Mouse (Mus musculus) embryonic facial prominence, embryonic 10.5 days (tissue): ENCODE measurements around the gene Ttll12. TPM values are rescaled to one million over a fixed set of nuclear protein-coding genes. Genes with fewer than 3 reads are reported as not detected.
A peak's percentile ranks its signal among the peaks of the same experiment; 100 is the strongest.

Source experiments
- DNase-seq: peaks from one replicate; pipeline ENCODE4 v3.0.0-alpha.2; 2017; ENCODE audit warnings: low spot score
- H3K27ac ChIP-seq: fragments of 300-500 bp; sonication (generic); replicated peaks from 2 replicates; pipeline ENCODE4 v1.5.1; 2016; ENCODE audit warnings: mild to moderate bottlenecking
- H3K27me3 ChIP-seq: fragments of 300-500 bp; sonication (generic); replicated peaks from 2 replicates; pipeline ENCODE4 v1.6.1; 2016; ENCODE audit warnings: low read depth, mild to moderate bottlenecking; ENCODE audit not compliant: poor library complexity, severe bottlenecking
- H3K36me3 ChIP-seq: fragments of 300-500 bp; sonication (generic); replicated peaks from 2 replicates; pipeline ENCODE4 v1.6.1; 2016; ENCODE audit warnings: mild to moderate bottlenecking, moderate library complexity
- H3K4me1 ChIP-seq: fragments of 300-500 bp; sonication (generic); 2 replicates; pipeline ENCODE4 v1.6.1; 2016
- H3K4me3 ChIP-seq: fragments of 300-500 bp; sonication (generic); 2 replicates; pipeline ENCODE4 v1.5.1; 2016; ENCODE audit warnings: mild to moderate bottlenecking, moderate library complexity
- H3K9me3 ChIP-seq: fragments of 300-500 bp; sonication (generic); 2 replicates; pipeline ENCODE4 v1.6.1; 2016; ENCODE audit warnings: mild to moderate bottlenecking
- WGBS: fragments of 180-500 bp; shearing (Covaris S2); methylation state at CpG from one replicate; pipeline ENCODE4 v1.1.7; 2016; 5-methylcytosine and 5-hydroxymethylcytosine counted together
- polyA plus RNA-seq: library from polyadenylated mRNA; unstranded; fragments of >200 nt; fragmentation: Nextera tagmentation; extraction: Ambion mirVana; gene quantifications from 2 replicates; pipeline ENCODE4 v1.2.1, GENCODE M21; 2016

The Ttll12 gene
- polyA plus RNA-seq, 1 experiment from 2014 or later, result 62.8 TPM

DNA sequence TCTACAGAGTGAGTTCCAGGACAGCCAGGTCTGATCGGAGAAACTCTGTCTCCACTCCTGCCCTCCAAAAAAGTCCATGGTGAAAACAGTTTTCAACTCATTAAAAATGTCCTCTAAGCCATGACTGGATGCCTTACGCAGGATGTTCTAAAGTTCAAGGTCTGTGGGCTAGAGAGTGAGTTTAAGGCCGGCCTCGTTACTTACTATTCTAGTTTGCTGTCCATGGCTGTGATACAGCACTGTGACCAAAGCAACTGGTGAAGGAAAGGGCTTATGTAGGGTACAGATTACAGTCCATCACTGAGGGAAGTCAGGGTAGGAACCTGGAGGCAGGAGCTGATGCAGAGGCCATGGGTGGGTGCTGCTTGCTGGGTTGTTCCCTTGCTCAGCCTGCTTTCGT lies 26.4 kb downstream of the Ttll12 start:
- WGBS, result 94% methylated on average over 5 of the region's 5 CpGs
- Histone ChIP-seq H3K9me3 (no peaks in the 10 kb centered on the region), H3K4me1 (peaks cover 11% of the 10 kb centered on the region), H3K36me3 (peaks cover under 1% of the 10 kb centered on the region; the same call in 1 of the 2 replicates), H3K27me3 (peaks cover 15% of the 10 kb centered on the region; the same call in 1 of the 2 replicates), H3K4me3 (no peak overlapping the region), H3K27ac (no peak overlapping the region)
- no peak for DNase-seq

GRCm38 (mm10) chr15:83567728-83568127 lies 27.2 kb downstream of the Ttll12 start:
- 90% methylated on average over 3 of the region's 3 CpGs for WGBS

DNA sequence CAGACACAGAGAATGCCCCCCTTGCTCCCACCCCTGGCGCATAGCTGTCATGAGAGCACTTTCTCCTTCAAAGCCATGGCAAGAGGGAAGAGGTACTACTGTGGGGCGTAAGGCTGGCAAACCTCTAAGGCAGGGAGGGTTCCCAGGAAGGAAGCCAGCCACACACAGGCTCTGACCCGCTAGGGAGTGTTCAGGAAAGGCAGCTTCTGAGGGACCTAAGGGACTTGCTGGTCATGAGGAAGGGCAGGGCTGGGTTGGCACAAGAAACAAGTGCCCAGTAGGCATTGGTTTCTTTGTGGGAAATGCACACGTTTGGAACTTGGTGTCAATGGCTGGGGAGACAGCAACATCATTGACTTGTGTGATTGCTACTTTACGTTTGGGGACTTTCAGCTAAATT lies 29.0 kb downstream of the Ttll12 start:
- no peak for DNase-seq
- Histone ChIP-seq H3K4me1 (peaks cover 22% of the 10 kb centered on the region), H3K27me3 (peaks cover 33% of the 10 kb centered on the region), H3K4me3 (no peak overlapping the region), H3K9me3 (no peaks in the 10 kb centered on the region), H3K27ac (no peak overlapping the region), H3K36me3 (no peaks in the 10 kb centered on the region)
- 74% methylated on average over 5 of the region's 5 CpGs for WGBS

More at GRCm38 (mm10) chr15:83567728-83568127, 27.2 kb downstream of the Ttll12 start:
- Histone ChIP-seq H3K36me3 (no peaks in the 10 kb centered on the region), H3K9me3 (no peaks in the 10 kb centered on the region), H3K4me1 (peaks cover 19% of the 10 kb centered on the region), H3K27me3 (peaks cover 23% of the 10 kb centered on the region), H3K27ac (no peak overlapping the region), H3K4me3 (no peak overlapping the region)
- no peak for DNase-seq

DNA sequence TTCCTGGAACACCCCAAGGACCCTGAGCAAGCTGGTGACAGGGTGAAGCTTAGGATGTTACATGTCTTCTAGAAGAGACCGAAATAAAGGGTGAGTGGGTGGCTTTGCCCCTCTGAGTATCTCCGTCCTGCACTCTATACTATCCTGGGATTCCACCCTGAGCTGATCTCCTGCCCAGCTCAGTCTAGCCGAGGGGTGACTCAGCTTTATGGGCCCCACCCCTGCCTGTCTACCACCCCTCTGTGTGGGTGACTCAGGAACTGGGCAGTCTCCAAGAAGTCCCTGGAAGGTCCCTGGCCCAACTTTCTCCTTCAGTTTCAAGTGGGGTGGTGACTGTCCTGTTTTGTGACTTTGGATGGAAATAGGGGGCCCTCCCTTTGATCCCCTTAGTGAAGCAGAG lies 29.5 kb downstream of the Ttll12 start:
- no peaks in the 10 kb centered on the region for H3K36me3 ChIP-seq
- no peak overlapping the region for H3K4me3 ChIP-seq
- H3K4me1 ChIP-seq, result peaks cover 22% of the 10 kb centered on the region
- DNase-seq, result no peak
- H3K9me3 ChIP-seq, result no peaks in the 10 kb centered on the region
- no peak overlapping the region for H3K27ac ChIP-seq
- H3K27me3 ChIP-seq, result peaks cover 33% of the 10 kb centered on the region
- 89% methylated on average over 3 of the region's 3 CpGs for WGBS

- peak; percentile 64 for DNase-seq
- Histone ChIP-seq H3K9me3 (no peaks in the 10 kb centered on the region), H3K27me3 (peaks cover 33% of the 10 kb centered on the region), H3K27ac (peak overlapping the region; percentile 78), H3K36me3 (no peaks in the 10 kb centered on the region), H3K4me3 (peak overlapping the region; percentile 62), H3K4me1 (peaks cover 22% of the 10 kb centered on the region)
- 3% methylated on average over 27 of the region's 27 CpGs for WGBS
These were observed 30.9 kb downstream of the Ttll12 start for GRCm38 (mm10) chr15:83563857-83564651.

DNA sequence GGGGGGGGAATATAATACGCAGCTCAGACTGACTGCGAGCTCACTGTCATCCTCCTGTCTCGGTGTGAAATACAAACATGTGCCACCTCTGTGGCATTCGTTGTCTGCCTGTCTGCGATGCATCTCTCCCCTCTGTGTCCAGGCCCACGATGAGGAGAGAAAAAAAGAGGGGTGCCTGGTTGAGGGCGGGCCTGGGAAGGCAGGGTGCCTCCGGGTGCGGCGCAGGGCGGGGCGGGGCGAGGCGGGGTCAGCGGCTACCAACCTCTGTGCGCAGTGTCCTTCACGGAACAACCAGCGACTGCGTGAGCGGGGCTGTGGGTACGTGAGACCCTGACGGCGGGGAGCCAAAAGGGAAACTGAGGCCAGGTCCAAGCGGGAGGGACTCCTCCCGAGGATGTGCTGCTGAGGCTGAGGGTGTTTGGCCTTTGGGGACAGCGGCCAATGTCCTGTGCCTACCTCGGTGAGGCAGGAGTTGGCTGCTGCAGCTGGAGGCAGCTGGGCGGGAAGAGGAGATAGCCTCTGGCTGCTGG lies 31.6 kb downstream of the Ttll12 start, which contains the start of the genes Tspo and Mcat:
Gene Tspo, plus strand, starts transcription at position 266 of the 530 bp plus-strand sequence.
Gene Mcat, minus strand, starts transcription at position 461 of the 530 bp plus-strand sequence.
- 1% methylated on average over 28 of the region's 28 CpGs for WGBS
- Histone ChIP-seq H3K4me3 (peak within 1 kb of the TSS; percentile 62), H3K9me3 (no peaks in the 10 kb centered on the region), H3K4me1 (peaks cover 22% of the 10 kb centered on the region), H3K27ac (peak within 1 kb of the TSS; percentile 78), H3K36me3 (no peaks in the 10 kb centered on the region), H3K27me3 (peaks cover 33% of the 10 kb centered on the region)
- no peak for DNase-seq

DNA sequence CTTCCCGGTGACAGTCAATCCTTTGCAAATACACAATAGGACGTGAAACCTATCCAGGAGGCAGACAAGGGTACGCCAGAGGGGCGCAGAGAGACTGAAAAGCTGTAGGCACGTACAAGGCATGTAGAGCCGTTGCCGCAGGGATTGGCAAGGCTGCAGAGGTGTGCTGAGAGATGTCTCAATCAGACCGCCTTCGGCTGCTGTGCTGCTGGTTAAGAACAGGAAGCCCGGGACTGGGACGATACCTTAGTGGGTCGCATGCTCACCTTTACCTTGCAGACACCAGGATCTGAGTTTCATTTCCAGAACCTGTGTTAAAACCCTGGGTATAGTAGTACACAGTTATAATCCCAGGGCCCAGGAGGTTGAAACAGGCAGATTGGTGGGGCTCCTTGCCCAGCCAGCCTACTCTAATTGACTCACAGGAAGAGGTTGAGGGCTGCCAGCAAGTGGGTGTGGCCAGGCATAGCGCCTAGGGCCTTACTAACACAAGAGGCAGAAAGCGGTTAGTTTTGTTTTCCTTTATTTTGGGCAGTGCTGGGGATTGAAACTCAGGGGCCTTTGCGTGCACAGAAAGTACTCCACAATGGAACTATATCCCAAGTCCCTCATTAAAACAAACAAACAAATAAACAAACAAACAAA lies 32.2 kb downstream of the Ttll12 start:
- Histone ChIP-seq H3K4me1 (peaks cover 22% of the 10 kb centered on the region), H3K9me3 (no peaks in the 10 kb centered on the region), H3K27me3 (peaks cover 33% of the 10 kb centered on the region), H3K36me3 (no peaks in the 10 kb centered on the region), H3K27ac (no peak overlapping the region; the same call in 1 of the 2 replicates), H3K4me3 (peak overlapping the region; percentile 62)
- peak; percentile 59 for DNase-seq
- 32% methylated on average over 15 of the region's 15 CpGs for WGBS

DNA sequence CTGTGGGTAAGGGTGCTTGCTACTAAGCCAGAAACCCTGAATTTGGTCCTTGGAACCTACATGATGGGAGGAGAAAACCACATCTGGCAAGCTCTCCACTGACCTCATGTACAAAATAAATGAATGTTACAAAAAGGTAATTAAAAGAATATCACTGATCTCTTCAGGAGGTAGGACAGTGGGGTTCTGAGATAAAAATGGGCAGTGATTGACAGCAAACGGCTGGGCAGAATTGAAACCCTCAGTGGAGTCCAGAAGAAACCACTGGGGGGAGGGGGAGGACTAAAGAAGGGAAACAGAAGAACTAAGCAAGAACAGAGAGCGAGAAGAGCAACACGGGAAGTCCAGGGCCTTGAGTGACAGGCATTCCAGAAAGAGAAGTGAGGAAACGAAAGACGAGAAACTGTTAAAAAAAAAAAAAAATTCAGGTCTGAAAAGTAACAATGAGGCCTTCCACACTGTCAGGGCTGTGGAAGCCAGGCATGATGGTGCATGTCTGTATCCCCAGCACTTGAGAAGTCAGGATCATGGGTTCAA lies 33.9 kb downstream of the Ttll12 start:
- no peaks in the 10 kb centered on the region for H3K36me3 ChIP-seq
- 60% methylated on average over 5 of the region's 5 CpGs for WGBS

GRCm38 (mm10) chr15:83555161-83555974 lies 39.6 kb downstream of the Ttll12 start:
- no peaks in the 10 kb centered on the region for H3K9me3 ChIP-seq
- under 1% methylated on average over 74 of the region's 74 CpGs for WGBS
- H3K27ac ChIP-seq, result peak overlapping the region; percentile 94

More for the DNA sequence above, 33.9 kb downstream of the Ttll12 start:
- Histone ChIP-seq H3K4me3 (no peak overlapping the region), H3K4me1 (peaks cover 23% of the 10 kb centered on the region), H3K9me3 (no peaks in the 10 kb centered on the region), H3K27ac (no peak overlapping the region), H3K27me3 (peaks cover 29% of the 10 kb centered on the region)
- no peak for DNase-seq

GRCm38 (mm10) chr15:83553831-83554230 lies 41.1 kb downstream of the Ttll12 start:
- Histone ChIP-seq H3K27ac (no peak overlapping the region), H3K36me3 (peaks cover 48% of the 10 kb centered on the region), H3K4me3 (no peak overlapping the region), H3K4me1 (peaks cover 14% of the 10 kb centered on the region), H3K9me3 (no peaks in the 10 kb centered on the region), H3K27me3 (no peaks in the 10 kb centered on the region)
- DNase-seq, result no peak

More at GRCm38 (mm10) chr15:83555161-83555974, 39.6 kb downstream of the Ttll12 start:
- Histone ChIP-seq H3K36me3 (peaks cover 32% of the 10 kb centered on the region), H3K4me1 (peaks cover 14% of the 10 kb centered on the region), H3K4me3 (peak overlapping the region; percentile 87), H3K27me3 (no peaks in the 10 kb centered on the region)
- DNase-seq, result peak; percentile 93

DNA sequence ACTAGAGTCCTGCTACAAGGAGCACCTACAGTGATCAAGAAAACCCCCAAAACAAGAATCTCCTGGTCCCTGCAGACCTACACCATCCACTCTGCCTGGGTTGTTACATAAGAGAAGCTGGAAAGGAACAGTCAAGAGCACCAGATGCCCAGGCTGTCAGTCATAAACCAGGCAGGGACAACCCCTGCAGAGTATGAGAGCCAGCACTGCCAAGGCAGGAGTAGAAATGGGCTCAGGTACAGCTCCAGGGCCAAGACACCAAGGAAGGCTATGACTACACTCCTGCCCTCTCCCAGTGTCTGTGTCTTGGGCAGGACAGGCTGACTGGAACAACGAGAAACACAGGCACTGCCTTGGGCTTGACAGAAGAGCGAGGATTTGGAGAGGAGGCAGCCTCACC lies 44.8 kb downstream of the Ttll12 start:
- WGBS, result 87% methylated on average over 2 of the region's 2 CpGs
- no peak for DNase-seq
- no peak overlapping the region for H3K4me3 ChIP-seq
- H3K27me3 ChIP-seq, result no peaks in the 10 kb centered on the region
- H3K36me3 ChIP-seq, result peaks cover 85% of the 10 kb centered on the region
- H3K9me3 ChIP-seq, result no peaks in the 10 kb centered on the region
- H3K4me1 ChIP-seq, result peaks cover 9% of the 10 kb centered on the region
- H3K27ac ChIP-seq, result no peak overlapping the region

GRCm38 (mm10) chr15:83547144-83547543 lies 47.8 kb downstream of the Ttll12 start:
- no peaks in the 10 kb centered on the region for H3K27me3 ChIP-seq

More at GRCm38 (mm10) chr15:83547144-83547543, 47.8 kb downstream of the Ttll12 start:
- H3K36me3 ChIP-seq, result peaks cover 77% of the 10 kb centered on the region
- WGBS, result 92% methylated on average over 8 of the region's 8 CpGs
- H3K27ac ChIP-seq, result no peak overlapping the region
- no peak for DNase-seq
- H3K9me3 ChIP-seq, result no peaks in the 10 kb centered on the region
- H3K4me1 ChIP-seq, result 0 out of 2 replicates have a peak, but pooled peaks cover 2% of the 10 kb centered on the region
- H3K4me3 ChIP-seq, result no peak overlapping the region
